Mouse (Mus musculus): ENCODE results near the gene Pycr1. TPM values are rescaled to one million over a fixed set of nuclear protein-coding genes. Genes with fewer than 3 reads are reported as not detected.

Pycr1 gene
- total and polyA plus RNA-seq, 3 experiments, result 21.0 to 75.3 (median 32.3) TPM

GRCm38 (mm10) chr11:120610477-120611046 is 33.0 kb downstream of the Pycr1 start:
- Histone ChIP-seq H3K27me3 (replicated peaks) (no peaks in the 10 kb centered on the region), H3K36me3 (replicated peaks in 1 of 2; ENCODE audit: control insufficient read depth in 1 of 2, insufficient read depth in 1 of 2, low read length in 1 of 2) (peaks cover 74 to 96% of the 10 kb centered on the region in 2 experiments), H3K9me3 (replicated peaks; ENCODE audit: low read length) (no peaks in the 10 kb centered on the region), H3K27ac (ENCODE audit: insufficient read depth, low read depth) (no peak overlapping the region), H3K79me2 (replicated peaks; ENCODE audit: control insufficient read depth, extremely low read depth, insufficient read depth, poor library complexity, severe bottlenecking) (peaks cover 4% of the 10 kb centered on the region), H3K4me1 (ENCODE audit: control insufficient read depth in 1 of 2, insufficient read depth in 2 of 2) (peaks cover 0 to 20% of the 10 kb centered on the region in 2 experiments; a peak in 3 of 4 replicates), H3K4me2 (ENCODE audit: insufficient read depth, low read depth, poor library complexity, severe bottlenecking) (no peak overlapping the region), H3K4me3 (replicated peaks in 1 of 3; ENCODE audit: low read depth in 2 of 3, low read length in 2 of 3, poor library complexity in 1 of 3) (no peak overlapping the region), H3K9ac (ENCODE audit: insufficient read depth, low read depth) (no peak overlapping the region)
- dilution Hi-C loops (cut with MboI; ENCODE audit: extremely low pct_ligation_motif_present, extremely low pct_unique_long_range_greater_than_20kb, low sequenced_read_pairs) (no loop called here), in situ Hi-C loops (cut with MboI; ENCODE audit: low pct_ligation_motif_present, low pct_unique_long_range_greater_than_20kb, low sequenced_read_pairs) (no loop called here)
- no peak for DNase-seq (ENCODE audit: extremely low read depth)
- no peak for TF ChIP-seq JUND (conservative IDR thresholded peaks at IDR 0.05; ENCODE audit: low read depth, low read length)
- TF ChIP-seq HCFC1 (IDR thresholded peaks at IDR 0.05; ENCODE audit: low read depth, low read length), result no peak
- no peak for TF ChIP-seq ELF1 (IDR thresholded peaks at IDR 0.05; ENCODE audit: low read depth, low read length)
- no peak for TF ChIP-seq E2F4 (IDR thresholded peaks at IDR 0.05; ENCODE audit: insufficient replicate concordance, low read depth, low read length)
- TF ChIP-seq IRF4 (IDR thresholded peaks at IDR 0.05; ENCODE audit: low read depth, low read length), result no peak
- no peak for TF ChIP-seq PAX5 (IDR thresholded peaks at IDR 0.05; ENCODE audit: low read length)

GRCm38 (mm10) chr11:120609250-120609649 is 34.3 kb downstream of the Pycr1 start:
- Histone ChIP-seq H3K4me1 (ENCODE audit: control insufficient read depth in 1 of 2, insufficient read depth in 2 of 2) (peaks cover 0 to 10% of the 10 kb centered on the region in 2 experiments; a peak in 2 of 4 replicates), H3K36me3 (replicated peaks in 1 of 2; ENCODE audit: control insufficient read depth in 1 of 2, insufficient read depth in 1 of 2, low read length in 1 of 2) (peaks cover 81 to 99% of the 10 kb centered on the region in 2 experiments)

GRCm38 (mm10) chr11:120608241-120609034 is 35.1 kb downstream of the Pycr1 start, which contains the start of gene Npb:
TSS of gene Npb (plus strand) at chr11:120608477.
- no peaks in the 10 kb centered on the region for H3K9me3 ChIP-seq (replicated peaks; ENCODE audit: low read length)
- H3K4me1 ChIP-seq (ENCODE audit: control insufficient read depth in 1 of 2, insufficient read depth in 2 of 2), result peaks cover 0 to 6% of the 10 kb centered on the region in 2 experiments; a peak in 2 of 4 replicates
- H3K4me2 ChIP-seq (ENCODE audit: insufficient read depth, low read depth, poor library complexity, severe bottlenecking), result no peak within 1 kb of the TSS
- in situ Hi-C loops (cut with MboI; ENCODE audit: low pct_ligation_motif_present, low pct_unique_long_range_greater_than_20kb, low sequenced_read_pairs) (no loop called here), dilution Hi-C loops (cut with MboI; ENCODE audit: extremely low pct_ligation_motif_present, extremely low pct_unique_long_range_greater_than_20kb, low sequenced_read_pairs) (no loop called here)
- H3K27ac ChIP-seq (ENCODE audit: insufficient read depth, low read depth), result no peak within 1 kb of the TSS
- H3K27me3 ChIP-seq (replicated peaks), result no peaks in the 10 kb centered on the region
- TF ChIP-seq POLR2AphosphoS2 (IDR thresholded peaks at IDR 0.05; ENCODE audit: low read depth, low read length) (0 out of 2 replicates have a peak, but pooled peaks have one; percentile 63), CHD1 (IDR thresholded peaks at IDR 0.05; ENCODE audit: low read depth, low read length) (no peak)
- DNase-seq (ENCODE audit: extremely low read depth), result no peak
- no peak within 1 kb of the TSS for H3K9ac ChIP-seq (ENCODE audit: insufficient read depth, low read depth)
- no peak within 1 kb of the TSS for H3K4me3 ChIP-seq (replicated peaks in 1 of 3; ENCODE audit: low read depth in 2 of 3, low read length in 2 of 3, poor library complexity in 1 of 3)
- H3K36me3 ChIP-seq (replicated peaks in 1 of 2; ENCODE audit: control insufficient read depth in 1 of 2, insufficient read depth in 1 of 2, low read length in 1 of 2), result peaks cover 74 to 99% of the 10 kb centered on the region in 2 experiments
- H3K79me2 ChIP-seq (replicated peaks; ENCODE audit: control insufficient read depth, extremely low read depth, insufficient read depth, poor library complexity, severe bottlenecking), result no peaks in the 10 kb centered on the region

More at GRCm38 (mm10) chr11:120609250-120609649, 34.3 kb downstream of the Pycr1 start:
- Histone ChIP-seq H3K9ac (ENCODE audit: insufficient read depth, low read depth) (no peak overlapping the region), H3K27me3 (replicated peaks) (no peaks in the 10 kb centered on the region), H3K79me2 (replicated peaks; ENCODE audit: control insufficient read depth, extremely low read depth, insufficient read depth, poor library complexity, severe bottlenecking) (no peaks in the 10 kb centered on the region), H3K9me3 (replicated peaks; ENCODE audit: low read length) (no peaks in the 10 kb centered on the region), H3K4me2 (ENCODE audit: insufficient read depth, low read depth, poor library complexity, severe bottlenecking) (no peak overlapping the region), H3K27ac (ENCODE audit: insufficient read depth, low read depth) (no peak overlapping the region), H3K4me3 (replicated peaks in 1 of 3; ENCODE audit: low read depth in 2 of 3, low read length in 2 of 3, poor library complexity in 1 of 3) (no peak overlapping the region)
- no peak for TF ChIP-seq POLR2A (IDR thresholded peaks at IDR 0.05; ENCODE audit: low read depth, low read length)
- no peak for TF ChIP-seq JUN (IDR thresholded peaks at IDR 0.05; ENCODE audit: insufficient read depth, low read depth, low read length)
- no peak for TF ChIP-seq ETS1 (conservative IDR thresholded peaks at IDR 0.05; ENCODE audit: low read depth, low read length)
- TF ChIP-seq USF1 (IDR thresholded peaks at IDR 0.05; ENCODE audit: low read depth, low read length), result no peak
- TF ChIP-seq BHLHE40 (IDR thresholded peaks at IDR 0.05; ENCODE audit: low read depth, low read length), result no peak
- 0 out of 2 replicates have a peak, but pooled peaks have one; percentile 14 for TF ChIP-seq POLR2AphosphoS2 (IDR thresholded peaks at IDR 0.05; ENCODE audit: low read depth, low read length)
- TF ChIP-seq MAZ (IDR thresholded peaks at IDR 0.05; ENCODE audit: low read depth, low read length), result no peak
- TF ChIP-seq SIN3A (IDR thresholded peaks at IDR 0.05; ENCODE audit: low read length), result no peak
- DNase-seq (ENCODE audit: extremely low read depth), result no peak
- dilution Hi-C loops (cut with MboI; ENCODE audit: extremely low pct_ligation_motif_present, extremely low pct_unique_long_range_greater_than_20kb, low sequenced_read_pairs), result no loop called here
- in situ Hi-C loops (cut with MboI; ENCODE audit: low pct_ligation_motif_present, low pct_unique_long_range_greater_than_20kb, low sequenced_read_pairs), result no loop called here
